Mouse (Mus musculus) myocyte (in vitro differentiated cells): Measurements from ENCODE around the gene Csde1. TPM values are rescaled to one million over a fixed set of nuclear protein-coding genes. Genes with fewer than 3 reads are reported as not detected.

ENCODE experiments used
- H3K27me3 ChIP-seq: one replicate; pipeline ENCODE4 v1.6.1; 2011; ENCODE audit not compliant: control insufficient read depth, insufficient read depth, insufficient read length
- H3K36me3 ChIP-seq: one replicate; pipeline ENCODE4 v1.6.1; 2011; ENCODE audit not compliant: control insufficient read depth, insufficient read depth
- H3K4me2 ChIP-seq: one replicate; pipeline ENCODE4 v1.6.1; 2011; ENCODE audit warnings: low read depth, control low read depth
- H3K4me3 ChIP-seq: one replicate; pipeline ENCODE4 v1.5.1; 2011; ENCODE audit warnings: mild to moderate bottlenecking, control low read depth, moderate library complexity
- H3K79me2 ChIP-seq: one replicate; pipeline ENCODE4 v1.6.1; 2011; ENCODE audit not compliant: control insufficient read depth, insufficient read depth
- H3ac ChIP-seq: one replicate; pipeline ENCODE4 v1.6.1; 2011; ENCODE audit not compliant: control insufficient read depth, insufficient read length
- CEBPB ChIP-seq: IDR thresholded peaks from 2 replicates; pipeline ENCODE4 v1.6.1; 2011; ENCODE audit warnings: mild to moderate bottlenecking, moderate library complexity; ENCODE audit not compliant: poor library complexity, insufficient read depth, severe bottlenecking
- E2F4 ChIP-seq: IDR thresholded peaks from one replicate; pipeline ENCODE4 v1.6.1; 2011; ENCODE audit warnings: mild to moderate bottlenecking, control low read depth, moderate library complexity; ENCODE audit not compliant: insufficient read depth
- MAX ChIP-seq: IDR thresholded peaks from one replicate; pipeline ENCODE4 v1.6.1; 2011; ENCODE audit warnings: low read depth, mild to moderate bottlenecking, control low read depth
- MYOD1 ChIP-seq, 3 experiments: IDR thresholded peaks; one replicate each; pipeline ENCODE4 v1.6.1; 2011; ENCODE audit warnings: control low read depth in 2 of 3, low read depth in 2 of 3, mild to moderate bottlenecking in 2 of 3, moderate library complexity in 1 of 3; ENCODE audit not compliant: insufficient read length in 2 of 3, control insufficient read depth in 1 of 3
- MYOG ChIP-seq, 3 experiments: IDR thresholded peaks; one replicate each; pipeline ENCODE4 v1.6.1; 2011; ENCODE audit warnings: control low read depth in 2 of 3, low read depth in 2 of 3, mild to moderate bottlenecking in 2 of 3; ENCODE audit not compliant: insufficient read length in 2 of 3, control insufficient read depth in 1 of 3, insufficient read depth in 1 of 3
- POLR2A ChIP-seq: IDR thresholded peaks from one replicate; pipeline ENCODE4 v1.6.1; 2011; ENCODE audit warnings: low read depth, mild to moderate bottlenecking, control low read depth, moderate library complexity; ENCODE audit not compliant: insufficient read length
- POLR2AphosphoS2 ChIP-seq: IDR thresholded peaks from one replicate; pipeline ENCODE4 v1.6.1; 2011; ENCODE audit warnings: low read depth, control low read depth; ENCODE audit not compliant: insufficient read length
- REST ChIP-seq: IDR thresholded peaks from one replicate; pipeline ENCODE4 v1.6.1; 2011; ENCODE audit warnings: mild to moderate bottlenecking, control low read depth, moderate library complexity; ENCODE audit not compliant: insufficient read depth, insufficient read length
- SRF ChIP-seq: IDR thresholded peaks from one replicate; pipeline ENCODE4 v1.6.1; 2011; ENCODE audit warnings: low read depth; ENCODE audit not compliant: control insufficient read depth, insufficient read length
- TCF12 ChIP-seq: IDR thresholded peaks from one replicate; pipeline ENCODE4 v1.6.1; 2011; ENCODE audit warnings: mild to moderate bottlenecking, control low read depth; ENCODE audit not compliant: poor library complexity, insufficient read depth, severe bottlenecking
- TCF3 ChIP-seq: IDR thresholded peaks from one replicate; pipeline ENCODE4 v1.6.1; 2011; ENCODE audit warnings: low read depth, control low read depth; ENCODE audit not compliant: insufficient read length
- USF1 ChIP-seq: IDR thresholded peaks from one replicate; pipeline ENCODE4 v1.6.1; 2011; ENCODE audit warnings: low read depth, mild to moderate bottlenecking, control low read depth, moderate library complexity
- polyA plus RNA-seq: library from polyadenylated mRNA; unstranded; fragments of >200 nt; fragmentation: generic; extraction: Trizol; gene quantifications from one replicate; pipeline ENCODE4 v1.2.1, GENCODE M21; 2012; ENCODE audit warnings: missing spikeins

The Csde1 gene
- polyA plus RNA-seq, 1 experiment = 112 TPM

DNA sequence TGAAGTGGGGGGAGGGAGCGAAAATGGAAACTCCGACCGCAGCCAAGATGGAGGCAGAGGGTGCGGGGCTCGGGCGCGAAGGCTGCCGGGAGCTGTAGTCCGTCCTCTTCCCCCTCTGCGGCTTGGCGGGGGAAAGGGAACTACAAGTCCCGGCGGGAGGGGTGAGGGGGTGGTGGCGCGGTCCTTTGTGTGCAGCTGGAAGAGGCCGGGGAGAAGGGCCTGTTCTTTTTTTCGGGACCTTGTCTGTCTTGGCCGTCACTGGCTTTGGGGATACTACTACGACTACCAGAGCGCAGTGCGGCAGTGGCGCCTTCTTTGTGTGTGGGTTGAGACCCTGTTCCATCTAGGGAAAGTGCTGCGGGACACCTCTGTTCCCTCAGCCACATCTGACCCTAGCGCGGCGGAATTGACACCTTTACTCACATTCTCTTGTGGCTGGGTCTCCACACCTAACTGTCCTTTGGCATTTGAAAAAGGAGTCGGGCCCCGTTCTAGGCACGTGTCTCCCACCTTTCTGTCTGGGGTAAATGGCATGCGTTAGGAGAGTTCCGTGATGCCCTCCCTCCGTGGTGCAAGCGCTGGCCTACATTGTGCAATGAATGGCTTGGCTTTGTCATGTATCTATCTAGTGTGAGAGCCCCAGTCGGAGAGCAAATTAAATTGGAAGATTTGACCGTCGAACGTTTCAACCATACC, 865 bp downstream of the Csde1 start:
- Histone ChIP-seq H3K4me3 (peak overlapping the region; percentile 100), H3K79me2 (peaks cover 56% of the 10 kb centered on the region), H3K4me2 (peak overlapping the region; percentile 89), H3K36me3 (peaks cover 5% of the 10 kb centered on the region), H3ac (peak overlapping the region; percentile 64), H3K27me3 (no peaks in the 10 kb centered on the region)
- TF ChIP-seq USF1 (no peak), REST (no peak), MYOD1 (IDR thresholded peaks at IDR 0.05; ENCODE audit: control insufficient read depth in 1 of 3, insufficient read length in 2 of 3, low read depth in 2 of 3) (no peak), SRF (no peak), MYOG (IDR thresholded peaks at IDR 0.05; ENCODE audit: control insufficient read depth in 1 of 3, insufficient read depth in 1 of 3, insufficient read length in 2 of 3, low read depth in 2 of 3) (no peak), POLR2AphosphoS2 (no peak), TCF12 (no peak), CEBPB (peak; percentile 78), POLR2A (no peak), MAX (no peak), E2F4 (peak; percentile 17), TCF3 (no peak)

DNA sequence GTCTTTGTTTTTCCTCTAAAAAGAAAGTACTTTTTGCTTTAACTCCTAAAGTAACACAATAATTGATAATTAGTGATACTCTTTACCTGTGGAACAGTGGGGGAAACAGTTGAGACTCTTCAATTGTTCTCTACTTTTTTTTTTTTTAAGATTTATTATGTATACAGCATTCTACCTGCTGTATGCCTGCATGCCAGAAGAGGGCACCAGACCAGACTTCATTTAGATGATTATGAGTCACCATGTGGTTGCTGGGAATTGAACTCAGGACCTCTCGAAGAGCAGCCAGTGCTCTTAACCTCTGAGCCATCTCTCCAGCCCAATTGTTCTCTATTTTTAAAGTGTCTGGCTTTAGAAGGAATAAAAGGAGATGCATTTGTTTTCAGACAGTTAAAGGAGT, 5.9 kb downstream of the Csde1 start:
- H3K4me3 ChIP-seq = no peak overlapping the region
- no peak for TF ChIP-seq POLR2A
- no peak for TF ChIP-seq REST
- TF ChIP-seq POLR2AphosphoS2 = no peak
- TF ChIP-seq MYOG (IDR thresholded peaks at IDR 0.05; ENCODE audit: control insufficient read depth in 1 of 3, insufficient read depth in 1 of 3, insufficient read length in 2 of 3, low read depth in 2 of 3) = no peak
- TF ChIP-seq MYOD1 (IDR thresholded peaks at IDR 0.05; ENCODE audit: control insufficient read depth in 1 of 3, insufficient read length in 2 of 3, low read depth in 2 of 3) = no peak
- TF ChIP-seq E2F4 = no peak
- no peak for TF ChIP-seq MAX
- TF ChIP-seq CEBPB = no peak
- TF ChIP-seq TCF3 = no peak
- TF ChIP-seq USF1 = no peak
- TF ChIP-seq SRF = no peak
- TF ChIP-seq TCF12 = no peak
- peaks cover 34% of the 10 kb centered on the region for H3K36me3 ChIP-seq

DNA sequence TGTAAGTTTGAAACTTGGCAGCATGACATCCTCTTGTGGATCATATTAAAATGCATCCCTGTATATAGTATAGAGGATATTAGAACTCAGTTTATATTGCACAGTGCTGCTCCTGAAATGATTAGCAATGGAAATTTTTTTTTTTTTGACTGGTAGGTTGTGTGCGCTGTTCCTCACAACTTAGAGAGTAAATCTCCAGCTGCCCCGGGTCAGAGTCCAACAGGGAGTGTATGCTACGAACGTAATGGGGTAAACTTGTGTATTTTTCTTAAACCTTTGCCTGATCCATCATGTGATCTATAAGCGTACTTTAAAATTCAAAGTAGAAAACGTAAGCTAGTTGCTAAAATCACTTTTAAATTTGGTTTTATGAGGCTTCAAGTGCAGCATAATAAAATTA, 20.1 kb downstream of the Csde1 start:
- Histone ChIP-seq H3ac (no peak overlapping the region), H3K4me3 (no peak overlapping the region), H3K27me3 (no peaks in the 10 kb centered on the region), H3K79me2 (peaks cover 39% of the 10 kb centered on the region), H3K4me2 (no peak overlapping the region), H3K36me3 (peaks cover 85% of the 10 kb centered on the region)
- TF ChIP-seq SRF (no peak), POLR2AphosphoS2 (no peak), MYOD1 (IDR thresholded peaks at IDR 0.05; ENCODE audit: control insufficient read depth in 1 of 3, insufficient read length in 2 of 3, low read depth in 2 of 3) (no peak), MAX (no peak), MYOG (IDR thresholded peaks at IDR 0.05; ENCODE audit: control insufficient read depth in 1 of 3, insufficient read depth in 1 of 3, insufficient read length in 2 of 3, low read depth in 2 of 3) (no peak), CEBPB (no peak), E2F4 (no peak), POLR2A (no peak), TCF3 (no peak), TCF12 (no peak), REST (no peak), USF1 (no peak)

More for the DNA sequence above, 5.9 kb downstream of the Csde1 start:
- Histone ChIP-seq H3K27me3 (no peaks in the 10 kb centered on the region), H3K79me2 (peaks cover 98% of the 10 kb centered on the region), H3ac (no peak overlapping the region), H3K4me2 (no peak overlapping the region)

DNA sequence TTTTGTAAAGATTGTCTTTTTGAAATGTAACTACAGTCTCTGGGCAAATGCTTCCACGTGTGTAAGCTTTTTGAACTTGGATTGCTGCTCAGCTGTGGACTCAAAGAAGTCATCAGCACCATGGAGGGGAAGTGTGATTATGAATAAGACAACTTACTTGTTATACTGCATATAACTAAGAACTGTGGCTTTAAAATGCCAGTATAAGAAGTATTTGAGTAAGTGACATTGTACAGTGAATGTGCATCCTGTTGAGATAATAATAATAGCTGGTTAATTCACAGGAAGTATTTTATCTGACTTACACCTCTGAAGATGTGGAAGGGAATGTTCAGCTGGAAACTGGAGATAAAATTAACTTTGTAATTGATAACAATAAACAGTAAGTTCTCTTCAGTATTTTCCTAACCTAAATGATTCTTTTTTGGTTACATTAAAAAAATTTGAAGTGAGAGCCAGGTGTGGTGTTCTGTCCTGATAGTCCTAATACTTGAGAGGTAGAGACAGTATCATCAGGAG, 20.7 kb downstream of the Csde1 start:
- Histone ChIP-seq H3ac (no peak overlapping the region), H3K4me3 (no peak overlapping the region), H3K27me3 (no peaks in the 10 kb centered on the region), H3K36me3 (peaks cover 90% of the 10 kb centered on the region), H3K4me2 (no peak overlapping the region), H3K79me2 (peaks cover 33% of the 10 kb centered on the region)
- TF ChIP-seq MYOD1 (IDR thresholded peaks at IDR 0.05; ENCODE audit: control insufficient read depth in 1 of 3, insufficient read length in 2 of 3, low read depth in 2 of 3) (no peak), REST (no peak), USF1 (no peak), SRF (no peak), MAX (no peak), POLR2AphosphoS2 (no peak), POLR2A (no peak), E2F4 (no peak), MYOG (IDR thresholded peaks at IDR 0.05; ENCODE audit: control insufficient read depth in 1 of 3, insufficient read depth in 1 of 3, insufficient read length in 2 of 3, low read depth in 2 of 3) (no peak), TCF12 (no peak), CEBPB (no peak), TCF3 (no peak)
